Mouse (Mus musculus): Measurements from ENCODE around the gene Cadm3. TPM values are rescaled to one million over a fixed set of nuclear protein-coding genes. Genes with fewer than 3 reads are reported as not detected.

Gene Cadm3
- 0.67 and 0.86 TPM in 2 replicates for polyA plus RNA-seq (2015; fragmentation: Nextera tagmentation; extraction: Ambion mirVana)

DNA sequence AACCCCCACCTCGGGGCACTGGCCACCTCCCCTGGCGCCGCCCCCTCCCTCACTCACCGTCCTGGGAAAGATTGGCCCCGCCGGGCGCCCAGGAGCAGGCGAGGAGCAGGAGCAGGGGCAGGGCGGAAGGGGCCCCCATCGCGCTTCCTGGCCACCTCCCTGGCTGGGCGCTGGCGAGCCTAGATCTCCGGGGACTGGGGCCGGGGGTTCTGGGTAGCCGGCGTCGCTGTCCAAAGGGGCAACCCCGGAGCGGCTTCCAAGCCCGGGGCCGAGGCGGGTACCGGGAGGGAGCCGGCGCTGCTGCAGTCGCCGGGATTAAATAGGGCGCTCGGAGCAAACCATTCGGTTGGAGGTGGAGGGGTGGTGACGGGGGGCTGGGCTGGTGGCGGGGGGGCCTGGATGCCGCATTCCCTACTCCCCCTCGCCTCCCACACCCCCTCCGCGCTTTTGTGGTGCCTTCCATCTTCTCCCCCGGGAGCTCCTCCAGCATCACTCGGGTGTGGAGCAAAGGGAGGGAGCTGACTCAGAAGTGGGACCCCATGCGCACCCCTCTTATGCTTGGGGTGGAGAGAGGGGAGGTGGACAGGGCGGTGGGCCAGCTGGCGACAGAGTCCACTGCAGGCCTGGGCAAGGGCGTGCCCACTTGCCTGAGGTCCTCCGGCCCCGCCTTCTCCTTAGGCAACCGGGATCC, at the start of gene Cadm3:
Gene Cadm3 (minus strand): TSS at position 340 of the 691 bp plus-strand sequence.
- Histone ChIP-seq H3K9ac (peak within 1 kb of the TSS; percentile 59), H3K9me3 (no peaks in the 10 kb centered on the region), H3K4me3 (peak within 1 kb of the TSS; percentile 53), H3K27ac (no peak within 1 kb of the TSS), H3K36me3 (no peaks in the 10 kb centered on the region), H3K4me1 (peaks cover 22% of the 10 kb centered on the region), H3K4me2 (replicated peaks) (peak within 1 kb of the TSS; percentile 90), H3K27me3 (peaks cover 68% of the 10 kb centered on the region)
- under 1% methylated on average over 42 of the region's 46 CpGs for WGBS
- ATAC-seq (ENCODE audit: low FRiP score, low read depth): peak; percentile 66

DNA sequence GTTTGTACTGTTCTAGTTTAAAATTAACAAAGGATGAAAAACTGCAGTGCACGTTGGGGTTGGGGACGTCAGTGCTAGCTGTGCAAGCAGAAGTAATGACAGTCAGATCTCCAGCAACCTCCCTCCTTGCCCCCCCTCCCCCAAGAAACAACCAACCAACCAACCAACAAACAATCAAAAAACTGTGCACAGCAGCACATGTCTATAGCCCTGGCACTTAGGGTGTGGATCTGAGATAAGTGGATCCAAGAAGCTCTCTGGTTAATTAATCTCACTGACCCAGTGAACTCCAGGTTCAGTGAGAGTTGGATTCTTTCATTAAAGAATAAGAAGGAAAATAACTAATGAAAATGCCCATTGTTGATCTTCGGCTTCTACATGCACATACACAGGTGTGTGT, 47.1 kb upstream of the Cadm3 start:
- ATAC-seq (ENCODE audit: low FRiP score, low read depth): 0 out of 2 replicates have a peak, but pooled peaks have one; percentile 30
- 54% methylated on average over 3 of the region's 3 CpGs for WGBS

DNA sequence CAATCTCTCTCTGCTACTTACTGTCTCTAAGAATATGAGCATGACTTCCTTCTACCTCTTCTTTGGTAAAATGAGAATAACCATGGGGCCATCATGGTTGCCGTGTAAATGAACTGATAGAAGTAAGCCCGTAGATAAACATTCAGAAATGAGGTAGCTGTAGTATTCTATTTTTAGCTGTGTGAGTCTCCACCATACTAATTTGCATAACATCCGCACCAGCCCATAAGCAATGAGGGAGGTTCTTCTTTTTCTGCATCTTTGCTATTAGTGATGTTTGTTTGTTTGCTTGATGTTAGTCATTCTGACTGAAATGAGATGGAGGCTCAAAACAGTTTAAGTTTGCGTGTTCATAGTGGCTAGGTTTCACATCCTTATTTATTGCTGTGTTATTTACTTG, 44.4 kb upstream of the Cadm3 start:
- no peaks in the 10 kb centered on the region for H3K36me3 ChIP-seq
- peaks cover 20% of the 10 kb centered on the region for H3K4me1 ChIP-seq
- H3K27me3 ChIP-seq: no peaks in the 10 kb centered on the region
- H3K4me3 ChIP-seq: no peak overlapping the region
- ATAC-seq (ENCODE audit: low FRiP score, low read depth): no peak
- WGBS: 87% methylated on average over 4 of the region's 4 CpGs
- H3K4me2 ChIP-seq (replicated peaks): no peak overlapping the region
- no peaks in the 10 kb centered on the region for H3K9me3 ChIP-seq
- no peak overlapping the region for H3K27ac ChIP-seq
- H3K9ac ChIP-seq: no peak overlapping the region

More for the DNA sequence above, 47.1 kb upstream of the Cadm3 start:
- H3K27me3 ChIP-seq: no peaks in the 10 kb centered on the region
- no peak overlapping the region for H3K4me2 ChIP-seq (replicated peaks)
- no peak overlapping the region for H3K4me3 ChIP-seq
- no peaks in the 10 kb centered on the region for H3K9me3 ChIP-seq
- H3K27ac ChIP-seq: no peak overlapping the region
- peaks cover 18% of the 10 kb centered on the region for H3K4me1 ChIP-seq
- H3K36me3 ChIP-seq: no peaks in the 10 kb centered on the region
- H3K9ac ChIP-seq: no peak overlapping the region

- H3K9ac ChIP-seq: no peak overlapping the region
- H3K4me1 ChIP-seq: 0 out of 2 replicates have a peak, but pooled peaks cover 17% of the 10 kb centered on the region
- H3K27me3 ChIP-seq: no peaks in the 10 kb centered on the region
- no peak overlapping the region for H3K27ac ChIP-seq
- no peaks in the 10 kb centered on the region for H3K9me3 ChIP-seq
- H3K4me2 ChIP-seq (replicated peaks): no peak overlapping the region
- no peak for ATAC-seq (ENCODE audit: low FRiP score, low read depth)
- H3K4me3 ChIP-seq: no peak overlapping the region
- no peaks in the 10 kb centered on the region for H3K36me3 ChIP-seq
These were observed 41.6 kb upstream of the Cadm3 start for GRCm38 (mm10) chr1:173409066-173409465.

- Histone ChIP-seq H3K4me3 (no peak overlapping the region), H3K4me1 (0 out of 2 replicates have a peak, but pooled peaks cover 6% of the 10 kb centered on the region), H3K4me2 (replicated peaks) (no peak overlapping the region), H3K36me3 (no peaks in the 10 kb centered on the region), H3K9ac (no peak overlapping the region), H3K27ac (no peak overlapping the region), H3K9me3 (no peaks in the 10 kb centered on the region), H3K27me3 (no peaks in the 10 kb centered on the region)
- 65% methylated on average over 5 of the region's 5 CpGs for WGBS
- no peak for ATAC-seq (ENCODE audit: low FRiP score, low read depth)
These were observed 37.3 kb upstream of the Cadm3 start for GRCm38 (mm10) chr1:173404696-173405309.

DNA sequence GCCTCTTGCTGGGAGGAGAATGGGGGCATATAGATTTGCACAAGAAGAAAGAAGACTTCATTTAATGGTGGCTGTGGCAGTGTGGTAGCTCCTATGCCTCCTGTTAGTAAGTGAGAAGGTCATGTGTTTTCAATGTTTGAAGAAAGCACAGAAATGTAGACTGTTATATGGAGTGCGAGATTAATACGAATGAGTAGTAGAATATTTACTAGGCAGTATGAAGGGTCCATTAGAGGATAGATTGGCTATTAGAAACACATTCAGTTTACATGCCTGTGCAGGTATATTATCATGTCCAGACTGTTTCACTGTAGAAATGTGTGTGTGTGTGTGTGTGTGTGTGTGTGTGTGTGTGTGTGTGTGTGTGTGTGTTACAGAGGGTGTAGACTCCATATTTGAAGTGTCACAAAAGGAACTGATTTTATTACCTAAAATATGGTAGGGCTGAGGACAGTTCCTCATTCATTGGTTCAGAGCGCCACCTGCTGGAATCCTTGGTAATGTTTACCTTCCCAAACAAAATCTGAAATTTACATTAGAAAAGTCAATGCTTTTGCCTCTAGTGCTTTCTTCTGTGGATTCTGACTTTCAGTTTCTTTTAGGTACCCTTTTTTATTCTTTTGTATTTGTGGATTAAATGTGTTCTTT, 31.0 kb upstream of the Cadm3 start:
- Histone ChIP-seq H3K36me3 (no peaks in the 10 kb centered on the region), H3K9ac (no peak overlapping the region), H3K4me2 (replicated peaks) (no peak overlapping the region), H3K27me3 (no peaks in the 10 kb centered on the region), H3K27ac (no peak overlapping the region), H3K4me1 (no peaks in the 10 kb centered on the region), H3K4me3 (no peak overlapping the region), H3K9me3 (no peaks in the 10 kb centered on the region)
- WGBS: 28% methylated on average over 3 of the region's 3 CpGs
- ATAC-seq (ENCODE audit: low FRiP score, low read depth): peak; percentile 64; the same call in 1 of the 2 replicates

DNA sequence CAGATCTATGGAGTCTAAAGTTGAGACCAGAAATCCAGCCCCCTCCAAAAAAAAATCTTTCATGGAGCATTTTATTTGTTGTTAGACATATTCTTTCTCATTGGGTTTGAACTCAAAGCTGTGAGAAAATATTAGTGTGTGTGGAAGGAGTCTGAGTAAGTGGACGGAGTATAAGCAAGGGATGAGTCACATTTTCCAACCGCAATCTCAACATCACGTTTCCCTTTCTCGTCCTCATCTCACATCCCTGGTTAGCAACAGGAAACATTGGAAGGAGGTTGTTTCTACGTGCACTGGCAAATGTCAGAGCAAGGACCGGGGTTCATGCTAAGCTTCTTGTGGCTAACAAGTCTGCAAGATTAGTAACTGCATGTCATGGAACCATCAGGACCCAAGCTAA, 24.3 kb upstream of the Cadm3 start:
- Histone ChIP-seq H3K36me3 (no peaks in the 10 kb centered on the region), H3K9ac (no peak overlapping the region), H3K9me3 (no peaks in the 10 kb centered on the region), H3K27ac (no peak overlapping the region), H3K4me2 (replicated peaks) (no peak overlapping the region), H3K4me1 (peaks cover 6% of the 10 kb centered on the region; the same call in 1 of the 2 replicates), H3K4me3 (no peak overlapping the region), H3K27me3 (no peaks in the 10 kb centered on the region)
- ATAC-seq (ENCODE audit: low FRiP score, low read depth): no peak
- WGBS: 88% methylated on average over 6 of the region's 6 CpGs

GRCm38 (mm10) chr1:173389901-173390401, 22.5 kb upstream of the Cadm3 start:
- H3K4me2 ChIP-seq (replicated peaks): peak overlapping the region; percentile 41
- H3K4me3 ChIP-seq: peak overlapping the region; percentile 18; the same call in 1 of the 2 replicates
- ATAC-seq (ENCODE audit: low FRiP score, low read depth): 0 out of 2 replicates have a peak, but pooled peaks have one; percentile 57
- H3K27me3 ChIP-seq: no peaks in the 10 kb centered on the region
- H3K9me3 ChIP-seq: no peaks in the 10 kb centered on the region
- H3K4me1 ChIP-seq: peaks cover 6% of the 10 kb centered on the region; the same call in 1 of the 2 replicates
- H3K36me3 ChIP-seq: no peaks in the 10 kb centered on the region
- 5% methylated on average over 13 of the region's 13 CpGs for WGBS
- H3K27ac ChIP-seq: no peak overlapping the region
- no peak overlapping the region for H3K9ac ChIP-seq

GRCm38 (mm10) chr1:173389431-173389830, 21.9 kb upstream of the Cadm3 start:
- Histone ChIP-seq H3K9ac (no peak overlapping the region), H3K27me3 (no peaks in the 10 kb centered on the region), H3K4me1 (peaks cover 6% of the 10 kb centered on the region; the same call in 1 of the 2 replicates), H3K4me2 (replicated peaks) (peak overlapping the region; percentile 41), H3K27ac (no peak overlapping the region), H3K36me3 (no peaks in the 10 kb centered on the region), H3K9me3 (no peaks in the 10 kb centered on the region), H3K4me3 (peak overlapping the region; percentile 18; the same call in 1 of the 2 replicates)
- 4% methylated on average over 3 of the region's 3 CpGs for WGBS
- ATAC-seq (ENCODE audit: low FRiP score, low read depth): no peak

- WGBS: 87% methylated on average over 6 of the region's 6 CpGs
These were observed 13.9 kb upstream of the Cadm3 start for GRCm38 (mm10) chr1:173381436-173381835.

GRCm38 (mm10) chr1:173377380-173378112, 10.1 kb upstream of the Cadm3 start:
- H3K4me2 ChIP-seq (replicated peaks): no peak overlapping the region
- H3K36me3 ChIP-seq: no peaks in the 10 kb centered on the region
- no peaks in the 10 kb centered on the region for H3K9me3 ChIP-seq
- no peaks in the 10 kb centered on the region for H3K27me3 ChIP-seq
- no peak overlapping the region for H3K4me3 ChIP-seq
- no peak overlapping the region for H3K27ac ChIP-seq
- ATAC-seq (ENCODE audit: low FRiP score, low read depth): no peak
- 29% methylated on average over 13 of the region's 13 CpGs for WGBS
- no peak overlapping the region for H3K9ac ChIP-seq
- H3K4me1 ChIP-seq: no peaks in the 10 kb centered on the region

More at GRCm38 (mm10) chr1:173381436-173381835, 13.9 kb upstream of the Cadm3 start:
- Histone ChIP-seq H3K27me3 (no peaks in the 10 kb centered on the region), H3K27ac (no peak overlapping the region), H3K4me1 (no peaks in the 10 kb centered on the region), H3K4me3 (no peak overlapping the region), H3K9me3 (no peaks in the 10 kb centered on the region), H3K36me3 (no peaks in the 10 kb centered on the region), H3K4me2 (replicated peaks) (no peak overlapping the region), H3K9ac (no peak overlapping the region)
- no peak for ATAC-seq (ENCODE audit: low FRiP score, low read depth)

Data from limb, embryonic 13.5 days (tissue).